Mouse (Mus musculus) spleen, embryonic (tissue): ENCODE data around the gene Plekhg2.

Experiments
- CTCF ChIA-PET: fragments of 350-600 bp; sonication (Branson Sonifier 250); formaldehyde crosslinking; loops from one replicate; lab custom pipeline; 2022; lab: Charles Lee

The Plekhg2 gene

GRCm38 (mm10) chr7:28372251-28373108 is at the start of gene Plekhg2:
Gene Plekhg2, minus strand, starts transcription at chr7:28372599.
- CTCF ChIA-PET: interaction anchor here (0.6 kb wide), 2 partner anchors 192 to 423 kb away, joined by 4 read pairs; no protein-coding TSS in a partner anchor

- CTCF ChIA-PET: no interaction called here
These were observed 47.0 kb upstream of the Plekhg2 start for GRCm38 (mm10) chr7:28419416-28419815.

- CTCF ChIA-PET: no interaction called here
These were observed 45.8 kb upstream of the Plekhg2 start for GRCm38 (mm10) chr7:28418096-28418670.

- CTCF ChIA-PET: no interaction called here
These were observed 45.0 kb upstream of the Plekhg2 start for GRCm38 (mm10) chr7:28417368-28417767.

- CTCF ChIA-PET: no interaction called here
These were observed 40.4 kb upstream of the Plekhg2 start for GRCm38 (mm10) chr7:28412826-28413225.

GRCm38 (mm10) chr7:28410841-28411475 is 38.6 kb upstream of the Plekhg2 start:
- CTCF ChIA-PET: interaction anchor here (1.0 kb wide), 1 partner anchor 36 kb away, joined by 4 read pairs; no protein-coding TSS in a partner anchor

GRCm38 (mm10) chr7:28401942-28402341 is 29.5 kb upstream of the Plekhg2 start:
- CTCF ChIA-PET: no interaction called here

GRCm38 (mm10) chr7:28401030-28401429 is 28.6 kb upstream of the Plekhg2 start:
- CTCF ChIA-PET: no interaction called here

- CTCF ChIA-PET: no interaction called here
These were observed 26.4 kb upstream of the Plekhg2 start for GRCm38 (mm10) chr7:28398696-28399340.

- CTCF ChIA-PET: no interaction called here
These were observed 25.6 kb upstream of the Plekhg2 start for GRCm38 (mm10) chr7:28398000-28398399.

GRCm38 (mm10) chr7:28395425-28395824 is 23.0 kb upstream of the Plekhg2 start:
- CTCF ChIA-PET: no interaction called here

- CTCF ChIA-PET: interaction anchor here (0.6 to 1.0 kb wide), 4 partner anchors 11 to 1195 kb away, joined by 3 to 6 read pairs (median 4); no protein-coding TSS in a partner anchor
These were observed 21.0 kb upstream of the Plekhg2 start for GRCm38 (mm10) chr7:28393272-28393951.

- CTCF ChIA-PET: interaction anchor here (1.0 kb wide), 1 partner anchor 10 kb away, joined by 4 read pairs; no protein-coding TSS in a partner anchor
These were observed 20.3 kb upstream of the Plekhg2 start, which contains the start of the genes Med29 and Paf1 for GRCm38 (mm10) chr7:28392429-28393271. Gene Med29, minus strand, starts transcription at chr7:28392708. Gene Paf1, plus strand, starts transcription at chr7:28392951.

- CTCF ChIA-PET: no interaction called here
These were observed 17.9 kb upstream of the Plekhg2 start for GRCm38 (mm10) chr7:28390331-28390730.

- CTCF ChIA-PET: interaction anchor here (1.8 kb wide), 1 partner anchor 14 kb away, joined by 4 read pairs; no protein-coding TSS in a partner anchor
These were observed 15.0 kb upstream of the Plekhg2 start for GRCm38 (mm10) chr7:28387384-28387783.

- CTCF ChIA-PET: interaction anchor here (1.4 to 1.8 kb wide), 2 partner anchors 11 to 13 kb away, joined by 3 to 4 read pairs; no protein-coding TSS in a partner anchor
These were observed 14.5 kb upstream of the Plekhg2 start for GRCm38 (mm10) chr7:28386877-28387276.

- CTCF ChIA-PET: interaction anchor here (0.6 to 1.4 kb wide), 3 partner anchors 11 to 354 kb away, joined by 3 to 4 read pairs (median 3); no protein-coding TSS in a partner anchor
These were observed 14.1 kb upstream of the Plekhg2 start for GRCm38 (mm10) chr7:28386462-28386861.

- CTCF ChIA-PET: interaction anchor here (0.6 to 1.4 kb wide), 4 partner anchors 10 to 354 kb away, joined by 3 to 6 read pairs (median 4); no protein-coding TSS in a partner anchor
These were observed 13.6 kb upstream of the Plekhg2 start for GRCm38 (mm10) chr7:28386007-28386406.

GRCm38 (mm10) chr7:28385196-28385595 is 12.8 kb upstream of the Plekhg2 start:
- CTCF ChIA-PET: interaction anchor here (1.0 to 2.2 kb wide), 2 partner anchors 11 to 53 kb away, joined by 4 to 14 read pairs; no protein-coding TSS in a partner anchor
